Mouse (Mus musculus) testis, adult 2 months (tissue): Measurements from ENCODE around the gene Zmiz1.

ENCODE experiments used
- CTCF ChIP-seq: fragments of 200-500 bp; IDR thresholded peaks from 2 replicates; pipeline ENCODE4 v1.5.1; 2012; ENCODE audit warnings: low read depth, mild to moderate bottlenecking, inconsistent platforms, low read length, moderate library complexity; ENCODE audit not compliant: control insufficient read depth, insufficient read depth, insufficient replicate concordance
- POLR2A ChIP-seq: fragments of 200-500 bp; IDR thresholded peaks from 2 replicates; pipeline ENCODE4 v1.6.1; 2012; ENCODE audit warnings: low read depth, mild to moderate bottlenecking, inconsistent platforms, low read length, moderate library complexity; ENCODE audit not compliant: control insufficient read depth

GRCm38 (mm10) chr14:25520991-25521390 lies 62.0 kb downstream of the Zmiz1 start:
- TF ChIP-seq CTCF (no peak), POLR2A (no peak)
